Mouse (Mus musculus) hindbrain, embryonic 16.5 days (tissue): Measurements from ENCODE around the gene Csnk1d. TPM values are rescaled to one million over a fixed set of nuclear protein-coding genes. Genes with fewer than 3 reads are reported as not detected.
A peak's percentile ranks its signal among the peaks of the same experiment; 100 is the strongest.

Experiments used
- ATAC-seq: fragments of 200-750 bp; cut with Nextera tagmentation; 2 replicates; pipeline ENCODE4 v1.8.0; 2017; ENCODE audit warnings: moderate TSS enrichment, moderate library complexity
- H3K27ac ChIP-seq: fragments of 300-500 bp; sonication (generic); 2 replicates; pipeline ENCODE4 v1.5.1; 2014; ENCODE audit warnings: low read depth, mild to moderate bottlenecking, control low read depth, low read length, moderate library complexity
- H3K27me3 ChIP-seq: fragments of 300-500 bp; sonication (generic); replicated peaks from 2 replicates; pipeline ENCODE4 v1.6.1; 2014; ENCODE audit warnings: low read length; ENCODE audit not compliant: control insufficient read depth, insufficient read depth
- H3K36me3 ChIP-seq: fragments of 300-500 bp; sonication (generic); 2 replicates; pipeline ENCODE4 v1.6.1; 2014; ENCODE audit warnings: mild to moderate bottlenecking, low read length, moderate library complexity, mixed read lengths; ENCODE audit not compliant: control insufficient read depth, insufficient read depth
- H3K4me1 ChIP-seq: fragments of 300-500 bp; sonication (generic); 2 replicates; pipeline ENCODE4 v1.6.1; 2014; ENCODE audit warnings: low read depth, low read length; ENCODE audit not compliant: control insufficient read depth, insufficient read depth
- H3K4me2 ChIP-seq: fragments of 300-500 bp; sonication (generic); 2 replicates; pipeline ENCODE4 v1.6.1; 2014; ENCODE audit warnings: mild to moderate bottlenecking, low read length, control low read depth, moderate library complexity
- H3K4me3 ChIP-seq: fragments of 300-500 bp; sonication (generic); 2 replicates; pipeline ENCODE4 v1.5.1; 2014; ENCODE audit warnings: mild to moderate bottlenecking, low read length, control low read depth, moderate library complexity
- H3K9ac ChIP-seq: fragments of 300-500 bp; sonication (generic); 2 replicates; pipeline ENCODE4 v1.6.1; 2014; ENCODE audit warnings: low read depth, mild to moderate bottlenecking, control low read depth, low read length, moderate library complexity
- H3K9me3 ChIP-seq: fragments of 300-500 bp; sonication (generic); 2 replicates; pipeline ENCODE4 v1.6.1; 2014; ENCODE audit warnings: mild to moderate bottlenecking, low read length, moderate library complexity; ENCODE audit not compliant: control insufficient read depth
- WGBS: fragments of 180-500 bp; shearing (Covaris S2); extraction: QIAGEN DNeasy Blood & Tissue Kit; methylation state at CpG from one replicate; pipeline ENCODE4 v1.1.7; 2014; 5-methylcytosine and 5-hydroxymethylcytosine counted together
- polyA plus RNA-seq: library from polyadenylated mRNA; unstranded; fragments of >200 nt; fragmentation: Nextera tagmentation; extraction: Ambion mirVana; gene quantifications from 2 replicates; pipeline ENCODE4 v1.2.1, GENCODE M21; 2015

Csnk1d gene
- polyA plus RNA-seq, 1 experiment from 2014 or later, result 124 TPM

- peak overlapping the region; percentile 95 for H3K27ac ChIP-seq
- H3K27me3 ChIP-seq, result no peaks in the 10 kb centered on the region
- no peaks in the 10 kb centered on the region for H3K36me3 ChIP-seq
- H3K4me2 ChIP-seq, result peak overlapping the region; percentile 78
- H3K4me1 ChIP-seq, result peaks cover 39% of the 10 kb centered on the region
- 71% methylated on average over 3 of the region's 3 CpGs for WGBS
- H3K4me3 ChIP-seq, result peak overlapping the region; percentile 98
- H3K9ac ChIP-seq, result peak overlapping the region; percentile 75
- no peaks in the 10 kb centered on the region for H3K9me3 ChIP-seq
- peak; percentile 14; the same call in 1 of the 2 replicates for ATAC-seq
Observed at GRCm38 (mm10) chr11:120991791-120992190, 661 bp upstream of the Csnk1d start.

- Histone ChIP-seq H3K4me2 (peak overlapping the region; percentile 93), H3K36me3 (peaks cover 5% of the 10 kb centered on the region; the same call in 1 of the 2 replicates), H3K27ac (peak overlapping the region; percentile 95), H3K9ac (peak overlapping the region; percentile 100), H3K27me3 (no peaks in the 10 kb centered on the region), H3K4me3 (peak overlapping the region; percentile 98), H3K4me1 (peaks cover 39% of the 10 kb centered on the region), H3K9me3 (no peaks in the 10 kb centered on the region)
- WGBS, result 0% methylated on average over 26 of the region's 35 CpGs
- peak; percentile 43 for ATAC-seq
Observed at GRCm38 (mm10) chr11:120990126-120990781, 876 bp downstream of the Csnk1d start.

GRCm38 (mm10) chr11:120989523-120989922, 1.6 kb downstream of the Csnk1d start:
- Histone ChIP-seq H3K4me2 (peak overlapping the region; percentile 93), H3K27ac (no peak overlapping the region; the same call in 1 of the 2 replicates), H3K9me3 (no peaks in the 10 kb centered on the region), H3K9ac (peak overlapping the region; percentile 100; the same call in 1 of the 2 replicates), H3K36me3 (peaks cover 5% of the 10 kb centered on the region; the same call in 1 of the 2 replicates), H3K4me3 (peak overlapping the region; percentile 98), H3K27me3 (no peaks in the 10 kb centered on the region), H3K4me1 (peaks cover 39% of the 10 kb centered on the region)
- ATAC-seq, result no peak
- WGBS, result 19% methylated on average over 1 of the region's 1 CpGs

- peak overlapping the region; percentile 93 for H3K4me2 ChIP-seq
- H3K9ac ChIP-seq, result no peak overlapping the region
- peaks cover 5% of the 10 kb centered on the region; the same call in 1 of the 2 replicates for H3K36me3 ChIP-seq
- H3K27ac ChIP-seq, result no peak overlapping the region
- peaks cover 36% of the 10 kb centered on the region for H3K4me1 ChIP-seq
- H3K27me3 ChIP-seq, result no peaks in the 10 kb centered on the region
- 83% methylated on average over 4 of the region's 4 CpGs for WGBS
- H3K4me3 ChIP-seq, result no peak overlapping the region
- no peak for ATAC-seq
- no peaks in the 10 kb centered on the region for H3K9me3 ChIP-seq
Observed at GRCm38 (mm10) chr11:120988410-120988809, 2.7 kb downstream of the Csnk1d start.

- Histone ChIP-seq H3K9me3 (no peaks in the 10 kb centered on the region), H3K4me1 (peaks cover 34% of the 10 kb centered on the region), H3K9ac (no peak overlapping the region), H3K4me3 (no peak overlapping the region), H3K27ac (no peak overlapping the region), H3K27me3 (no peaks in the 10 kb centered on the region), H3K36me3 (peaks cover 9% of the 10 kb centered on the region), H3K4me2 (no peak overlapping the region)
- 90% methylated on average over 3 of the region's 3 CpGs for WGBS
- ATAC-seq, result no peak
Observed at GRCm38 (mm10) chr11:120987608-120988007, 3.5 kb downstream of the Csnk1d start.

- Histone ChIP-seq H3K36me3 (peaks cover 26% of the 10 kb centered on the region), H3K9ac (no peak overlapping the region), H3K4me2 (no peak overlapping the region), H3K27me3 (no peaks in the 10 kb centered on the region), H3K9me3 (no peaks in the 10 kb centered on the region), H3K4me1 (peaks cover 22% of the 10 kb centered on the region), H3K27ac (no peak overlapping the region), H3K4me3 (no peak overlapping the region)
- ATAC-seq, result no peak
- 73% methylated on average over 4 of the region's 4 CpGs for WGBS
Observed at GRCm38 (mm10) chr11:120984448-120985330, 6.4 kb downstream of the Csnk1d start.

GRCm38 (mm10) chr11:120982459-120982858, 8.7 kb downstream of the Csnk1d start:
- H3K36me3 ChIP-seq, result peaks cover 26% of the 10 kb centered on the region
- no peaks in the 10 kb centered on the region; the same call in 1 of the 2 replicates for H3K4me1 ChIP-seq
- H3K27ac ChIP-seq, result no peak overlapping the region
- H3K4me3 ChIP-seq, result no peak overlapping the region
- no peak for ATAC-seq
- H3K4me2 ChIP-seq, result no peak overlapping the region
- no peak overlapping the region for H3K9ac ChIP-seq
- H3K27me3 ChIP-seq, result no peaks in the 10 kb centered on the region
- H3K9me3 ChIP-seq, result no peaks in the 10 kb centered on the region

- H3K4me1 ChIP-seq, result no peaks in the 10 kb centered on the region
- no peaks in the 10 kb centered on the region for H3K27me3 ChIP-seq
- no peak for ATAC-seq
- no peak overlapping the region for H3K4me3 ChIP-seq
- H3K9ac ChIP-seq, result no peak overlapping the region
- WGBS, result 85% methylated on average over 4 of the region's 4 CpGs
- H3K9me3 ChIP-seq, result no peaks in the 10 kb centered on the region
- no peak overlapping the region for H3K4me2 ChIP-seq
- no peak overlapping the region for H3K27ac ChIP-seq
- H3K36me3 ChIP-seq, result peaks cover 29% of the 10 kb centered on the region
Observed at GRCm38 (mm10) chr11:120981661-120982060, 9.5 kb downstream of the Csnk1d start.

- Histone ChIP-seq H3K27ac (no peak overlapping the region), H3K4me2 (no peak overlapping the region), H3K9ac (no peak overlapping the region), H3K4me1 (no peaks in the 10 kb centered on the region), H3K9me3 (no peaks in the 10 kb centered on the region), H3K36me3 (peaks cover 24% of the 10 kb centered on the region), H3K27me3 (no peaks in the 10 kb centered on the region), H3K4me3 (no peak overlapping the region)
- WGBS, result 79% methylated on average over 9 of the region's 9 CpGs
- no peak for ATAC-seq
Observed at GRCm38 (mm10) chr11:120980427-120981035, 10.6 kb downstream of the Csnk1d start.
